Mouse (Mus musculus): Measurements from ENCODE around the gene Schip1. TPM values are rescaled to one million over a fixed set of nuclear protein-coding genes. Genes with fewer than 3 reads are reported as not detected.

Schip1 gene
- polyA plus RNA-seq, 1 experiment from 2014 or later = 71.8 TPM

- Histone ChIP-seq H3K4me3 (replicated peaks; ENCODE audit: low read depth, low read length) (no peak overlapping the region), H3K9ac (ENCODE audit: low read depth, low read length) (no peak overlapping the region), H3K27me3 (ENCODE audit: insufficient read depth, low read length) (no peaks in the 10 kb centered on the region), H3K4me2 (ENCODE audit: low read length) (no peak overlapping the region), H3K36me3 (ENCODE audit: insufficient read depth, low read length) (no peaks in the 10 kb centered on the region), H3K9me3 (replicated peaks; ENCODE audit: low read length) (no peaks in the 10 kb centered on the region), H3K4me1 (replicated peaks; ENCODE audit: insufficient read depth, low read length) (peaks cover 7% of the 10 kb centered on the region), H3K27ac (peak overlapping the region; percentile 97; the same call in 1 of the 2 replicates)
- DNase-seq (ENCODE audit: low spot score) (no peak), ATAC-seq (replicated peaks; ENCODE audit: low FRiP score, low read depth) (no peak)
- WGBS = 51% methylated on average over 6 of the region's 6 CpGs
- no peak for TF ChIP-seq CTCF (IDR thresholded peaks at IDR 0.05; ENCODE audit: low read depth)
Observed at GRCm38 (mm10) chr3:68491516-68491915, 426.9 kb downstream of the Schip1 start.

- Histone ChIP-seq H3K27me3 (ENCODE audit: insufficient read depth, low read length) (no peaks in the 10 kb centered on the region), H3K27ac (peak overlapping the region; percentile 97), H3K4me1 (replicated peaks; ENCODE audit: insufficient read depth, low read length) (peaks cover 7% of the 10 kb centered on the region), H3K4me3 (replicated peaks; ENCODE audit: low read depth, low read length) (no peak overlapping the region), H3K9me3 (replicated peaks; ENCODE audit: low read length) (no peaks in the 10 kb centered on the region), H3K9ac (ENCODE audit: low read depth, low read length) (no peak overlapping the region), H3K4me2 (ENCODE audit: low read length) (peak overlapping the region; percentile 99; the same call in 1 of the 2 replicates), H3K36me3 (ENCODE audit: insufficient read depth, low read length) (no peaks in the 10 kb centered on the region)
- no peak for TF ChIP-seq CTCF (IDR thresholded peaks at IDR 0.05; ENCODE audit: low read depth)
- WGBS = 61% methylated on average over 1 of the region's 1 CpGs
- no peak for DNase-seq (ENCODE audit: low spot score)
- no peak for ATAC-seq (replicated peaks; ENCODE audit: low FRiP score, low read depth)
Observed at GRCm38 (mm10) chr3:68492066-68492465, 427.5 kb downstream of the Schip1 start.

- DNase-seq (ENCODE audit: low spot score) = peak; percentile 42
- Histone ChIP-seq H3K36me3 (ENCODE audit: insufficient read depth, low read length) (no peaks in the 10 kb centered on the region), H3K4me3 (replicated peaks; ENCODE audit: low read depth, low read length) (no peak overlapping the region; the same call in 1 of the 2 replicates), H3K27me3 (ENCODE audit: insufficient read depth, low read length) (no peaks in the 10 kb centered on the region), H3K4me2 (ENCODE audit: low read length) (peak overlapping the region; percentile 99), H3K9ac (ENCODE audit: low read depth, low read length) (no peak overlapping the region), H3K27ac (peak overlapping the region; percentile 97), H3K4me1 (replicated peaks; ENCODE audit: insufficient read depth, low read length) (peaks cover 7% of the 10 kb centered on the region), H3K9me3 (replicated peaks; ENCODE audit: low read length) (no peaks in the 10 kb centered on the region)
- TF ChIP-seq CTCF (IDR thresholded peaks at IDR 0.05; ENCODE audit: low read depth) = no peak
- WGBS = 29% methylated on average over 3 of the region's 3 CpGs
- ATAC-seq (replicated peaks; ENCODE audit: low FRiP score, low read depth) = no peak
Observed at GRCm38 (mm10) chr3:68492513-68492912, 427.9 kb downstream of the Schip1 start.

GRCm38 (mm10) chr3:68493170-68493585, 428.6 kb downstream of the Schip1 start:
- peak overlapping the region; percentile 84 for H3K4me3 ChIP-seq (replicated peaks; ENCODE audit: low read depth, low read length)
- peak overlapping the region; percentile 99 for H3K4me2 ChIP-seq (ENCODE audit: low read length)
- H3K9ac ChIP-seq (ENCODE audit: low read depth, low read length) = peak overlapping the region; percentile 83
- TF ChIP-seq CTCF (IDR thresholded peaks at IDR 0.05; ENCODE audit: low read depth) = peak; percentile 36
- 1% methylated on average over 12 of the region's 12 CpGs for WGBS
- H3K27me3 ChIP-seq (ENCODE audit: insufficient read depth, low read length) = no peaks in the 10 kb centered on the region
- DNase-seq (ENCODE audit: low spot score) (peak; percentile 88), ATAC-seq (replicated peaks; ENCODE audit: low FRiP score, low read depth) (peak; percentile 58)
- no peaks in the 10 kb centered on the region for H3K9me3 ChIP-seq (replicated peaks; ENCODE audit: low read length)
- H3K27ac ChIP-seq = peak overlapping the region; percentile 97
- H3K4me1 ChIP-seq (replicated peaks; ENCODE audit: insufficient read depth, low read length) = peaks cover 7% of the 10 kb centered on the region
- H3K36me3 ChIP-seq (ENCODE audit: insufficient read depth, low read length) = no peaks in the 10 kb centered on the region

- H3K4me1 ChIP-seq (replicated peaks; ENCODE audit: insufficient read depth, low read length) = peaks cover 7% of the 10 kb centered on the region
- peak overlapping the region; percentile 84 for H3K4me3 ChIP-seq (replicated peaks; ENCODE audit: low read depth, low read length)
- ATAC-seq (replicated peaks; ENCODE audit: low FRiP score, low read depth) (peak; percentile 85), DNase-seq (ENCODE audit: low spot score) (peak; percentile 89)
- WGBS = under 1% methylated on average over 70 of the region's 70 CpGs
- TF ChIP-seq CTCF (IDR thresholded peaks at IDR 0.05; ENCODE audit: low read depth) = 0 out of 2 replicates have a peak, but pooled peaks have one; percentile 24
- no peaks in the 10 kb centered on the region for H3K36me3 ChIP-seq (ENCODE audit: insufficient read depth, low read length)
- H3K27me3 ChIP-seq (ENCODE audit: insufficient read depth, low read length) = no peaks in the 10 kb centered on the region
- peak overlapping the region; percentile 97 for H3K27ac ChIP-seq
- no peaks in the 10 kb centered on the region for H3K9me3 ChIP-seq (replicated peaks; ENCODE audit: low read length)
- H3K9ac ChIP-seq (ENCODE audit: low read depth, low read length) = peak overlapping the region; percentile 83
- H3K4me2 ChIP-seq (ENCODE audit: low read length) = peak overlapping the region; percentile 99
Observed at GRCm38 (mm10) chr3:68493586-68494295, 429.1 kb downstream of the Schip1 start.

- peaks cover 7% of the 10 kb centered on the region for H3K4me1 ChIP-seq (replicated peaks; ENCODE audit: insufficient read depth, low read length)
- ATAC-seq (replicated peaks; ENCODE audit: low FRiP score, low read depth) = peak; percentile 22
- H3K9ac ChIP-seq (ENCODE audit: low read depth, low read length) = peak overlapping the region; percentile 83
- no peaks in the 10 kb centered on the region for H3K36me3 ChIP-seq (ENCODE audit: insufficient read depth, low read length)
- under 1% methylated on average over 68 of the region's 68 CpGs for WGBS
- peak overlapping the region; percentile 99 for H3K4me2 ChIP-seq (ENCODE audit: low read length)
- TF ChIP-seq CTCF (IDR thresholded peaks at IDR 0.05; ENCODE audit: low read depth) = no peak
- no peaks in the 10 kb centered on the region for H3K9me3 ChIP-seq (replicated peaks; ENCODE audit: low read length)
- no peaks in the 10 kb centered on the region for H3K27me3 ChIP-seq (ENCODE audit: insufficient read depth, low read length)
- peak overlapping the region; percentile 84 for H3K4me3 ChIP-seq (replicated peaks; ENCODE audit: low read depth, low read length)
- peak; percentile 60 for DNase-seq (ENCODE audit: low spot score)
- peak overlapping the region; percentile 97 for H3K27ac ChIP-seq
Observed at GRCm38 (mm10) chr3:68494296-68495095, 429.9 kb downstream of the Schip1 start.
